Mouse (Mus musculus): Measurements from ENCODE around the gene Sigirr. TPM values are rescaled to one million over a fixed set of nuclear protein-coding genes. Genes with fewer than 3 reads are reported as not detected.

Sigirr gene
- total RNA-seq, 2 experiments from 2014 or later: 2.1 to 2.5 TPM

GRCm38 (mm10) chr7:141092051-141092735 lies 8.2 kb downstream of the Sigirr start:
- DNase-seq (ENCODE audit: low spot score in 2 of 2): peak in 1 of 2 experiments; percentile 43
- peak overlapping the region; percentile 29; the same call in 1 of the 2 replicates for H3K4me3 ChIP-seq
- TF ChIP-seq CTCF (conservative IDR thresholded peaks at IDR 0.05): peak; percentile 68
- H3K27ac ChIP-seq: no peak overlapping the region

- TF ChIP-seq CTCF (conservative IDR thresholded peaks at IDR 0.05): no peak
- H3K4me3 ChIP-seq: no peak overlapping the region
- DNase-seq (ENCODE audit: low spot score in 2 of 2): no peak
- no peak overlapping the region for H3K27ac ChIP-seq
Observed at GRCm38 (mm10) chr7:141090228-141090627, 10.1 kb downstream of the Sigirr start.

- TF ChIP-seq CTCF (conservative IDR thresholded peaks at IDR 0.05): no peak
- DNase-seq (ENCODE audit: low spot score in 2 of 2): no peak
- Histone ChIP-seq H3K27ac (no peak overlapping the region), H3K4me3 (no peak overlapping the region)
Observed at GRCm38 (mm10) chr7:141088473-141088872, 11.9 kb downstream of the Sigirr start.

- Histone ChIP-seq H3K27ac (no peak overlapping the region), H3K4me3 (no peak overlapping the region)
- TF ChIP-seq CTCF (conservative IDR thresholded peaks at IDR 0.05): no peak
- DNase-seq (ENCODE audit: low spot score in 2 of 2): no peak
Observed at GRCm38 (mm10) chr7:141087894-141088293, 12.5 kb downstream of the Sigirr start.

GRCm38 (mm10) chr7:141079481-141080449 lies 20.6 kb downstream of the Sigirr start:
- TF ChIP-seq CTCF (conservative IDR thresholded peaks at IDR 0.05): no peak
- Histone ChIP-seq H3K27ac (no peak overlapping the region), H3K4me3 (no peak overlapping the region)
- no peak for DNase-seq (ENCODE audit: low spot score in 2 of 2)

GRCm38 (mm10) chr7:141078876-141079275 lies 21.5 kb downstream of the Sigirr start:
- TF ChIP-seq CTCF (conservative IDR thresholded peaks at IDR 0.05): no peak
- DNase-seq (ENCODE audit: low spot score in 2 of 2): no peak
- no peak overlapping the region for H3K4me3 ChIP-seq
- H3K27ac ChIP-seq: no peak overlapping the region

GRCm38 (mm10) chr7:141077841-141078240 lies 22.5 kb downstream of the Sigirr start, which contains the start of gene Pkp3:
Gene Pkp3 (plus strand): TSS chr7:141078218.
- Histone ChIP-seq H3K4me3 (no peak within 1 kb of the TSS), H3K27ac (no peak within 1 kb of the TSS)
- no peak for TF ChIP-seq CTCF (conservative IDR thresholded peaks at IDR 0.05)
- DNase-seq (ENCODE audit: low spot score in 2 of 2): no peak

GRCm38 (mm10) chr7:141073782-141074181 lies 26.6 kb downstream of the Sigirr start:
- no peak for TF ChIP-seq CTCF (conservative IDR thresholded peaks at IDR 0.05)
- H3K4me3 ChIP-seq: no peak overlapping the region
- no peak for DNase-seq (ENCODE audit: low spot score in 2 of 2)
- peak overlapping the region; percentile 96 for H3K27ac ChIP-seq

GRCm38 (mm10) chr7:141072017-141072745 lies 28.2 kb downstream of the Sigirr start:
- Histone ChIP-seq H3K4me3 (peak overlapping the region; percentile 22; the same call in 1 of the 2 replicates), H3K27ac (peak overlapping the region; percentile 96)
- DNase-seq (ENCODE audit: low spot score in 2 of 2): peak in 1 of 2 experiments; percentile 67
- peak; percentile 82 for TF ChIP-seq CTCF (conservative IDR thresholded peaks at IDR 0.05)

- peak; percentile 74 to 85 for DNase-seq (ENCODE audit: low spot score in 2 of 2)
- Histone ChIP-seq H3K27ac (peak overlapping the region; percentile 96), H3K4me3 (peak overlapping the region; percentile 46)
- TF ChIP-seq CTCF (conservative IDR thresholded peaks at IDR 0.05): peak; percentile 87
Observed at GRCm38 (mm10) chr7:141070058-141070862, 30.1 kb downstream of the Sigirr start.

- DNase-seq (ENCODE audit: low spot score in 2 of 2): no peak
- no peak for TF ChIP-seq CTCF (conservative IDR thresholded peaks at IDR 0.05)
- Histone ChIP-seq H3K27ac (no peak overlapping the region), H3K4me3 (no peak overlapping the region)
Observed at GRCm38 (mm10) chr7:141068351-141068750, 32.0 kb downstream of the Sigirr start.

- TF ChIP-seq CTCF (conservative IDR thresholded peaks at IDR 0.05): no peak
- H3K4me3 ChIP-seq: no peak overlapping the region
- no peak overlapping the region for H3K27ac ChIP-seq
- DNase-seq (ENCODE audit: low spot score in 2 of 2): no peak
Observed at GRCm38 (mm10) chr7:141064576-141064975, 35.8 kb downstream of the Sigirr start.
